Mouse (Mus musculus) layer of hippocampus, postnatal 36 days (tissue): ENCODE measurements around the gene Cip2a. TPM values are rescaled to one million over a fixed set of nuclear protein-coding genes. Genes with fewer than 3 reads are reported as not detected.

ENCODE experiments used
- DNase-seq, 2 experiments: peaks; one replicate each; pipeline ENCODE4 v3.0.0; 2022
- total RNA-seq, 2 experiments: library from RNA; stranded (reverse); gene quantifications; 2 replicates each; pipeline ENCODE4 v1.2.3; 2021

Gene Cip2a
- 1 to 10 TPM in 1 of 2 experiments, under 1 TPM in 1; 0.97 to 1.8 TPM for total RNA-seq

- peak; percentile 88 for DNase-seq
Observed at GRCm38 (mm10) chr16:48993559-48994342, at the start of gene Cip2a, which contains the start of gene Dzip3. TSS of gene Cip2a (plus strand) at chr16:48994185. TSS of gene Dzip3 (minus strand) at chr16:48994165.

DNA sequence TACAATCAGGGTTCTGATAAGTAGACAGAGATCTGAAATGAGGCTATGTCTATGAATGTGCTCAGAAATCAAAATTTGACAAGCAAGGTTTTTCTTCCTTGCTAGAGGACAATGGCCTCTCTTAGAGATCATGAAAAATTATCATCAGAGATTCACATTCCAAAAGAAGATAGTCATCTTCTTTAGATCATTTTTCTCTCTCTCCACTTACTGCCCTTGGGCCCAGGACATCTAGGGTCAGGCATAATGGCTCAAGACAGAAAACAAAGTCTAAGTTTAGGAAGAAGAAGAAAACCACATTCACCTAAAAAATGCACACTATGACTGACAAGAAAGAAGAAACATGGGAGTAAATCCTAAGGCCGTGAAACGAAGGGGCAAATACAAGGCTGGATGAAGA lies 21.0 kb upstream of the Cip2a start:
- no peak for DNase-seq

- DNase-seq: no peak
Observed at GRCm38 (mm10) chr16:48973548-48973947, 20.4 kb upstream of the Cip2a start.

- DNase-seq: no peak
Observed at GRCm38 (mm10) chr16:48979965-48980364, 14.0 kb upstream of the Cip2a start.

- DNase-seq: no peak
Observed at GRCm38 (mm10) chr16:48985034-48985627, 8.9 kb upstream of the Cip2a start.

GRCm38 (mm10) chr16:48989700-48990099 lies 4.3 kb upstream of the Cip2a start:
- no peak for DNase-seq

DNA sequence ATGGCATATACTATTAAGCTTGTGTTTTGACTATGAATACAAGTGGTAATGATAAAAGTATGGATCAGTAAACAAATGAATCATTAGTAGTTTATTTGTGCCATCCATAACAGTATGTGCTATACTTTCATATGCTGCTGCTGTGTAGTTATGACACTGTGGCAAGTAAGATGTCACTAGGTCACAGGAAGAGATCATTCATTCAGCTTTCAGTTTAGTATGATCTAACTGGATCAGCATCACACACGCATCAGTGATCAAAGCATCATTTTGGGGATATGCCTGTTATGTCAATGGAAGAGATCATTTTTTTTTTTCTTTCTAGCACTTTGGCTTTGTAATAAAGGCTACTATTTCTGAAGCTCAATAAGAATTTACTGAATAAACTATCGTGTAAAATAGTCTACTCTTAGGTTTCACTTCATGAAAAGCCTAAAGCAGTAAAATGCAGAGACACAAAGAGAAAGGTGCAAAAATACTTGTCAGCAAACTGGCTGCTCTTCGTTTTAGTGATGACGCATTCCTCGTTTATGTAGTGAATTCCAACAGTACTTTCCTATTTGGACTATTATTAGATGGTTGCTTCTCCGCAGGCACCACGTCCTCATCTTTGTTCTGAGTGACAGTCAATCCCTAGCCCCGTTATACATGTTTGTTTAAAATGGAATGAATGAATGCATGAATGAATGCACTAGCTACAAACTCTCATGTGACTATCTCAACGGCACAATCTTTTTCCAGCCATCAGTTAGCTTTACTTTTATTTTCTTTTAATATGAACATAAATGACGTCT lies 1.4 kb upstream of the Cip2a start:
- no peak for DNase-seq

- no peak for DNase-seq
Observed at GRCm38 (mm10) chr16:48993231-48993558, 790 bp upstream of the Cip2a start.

DNA sequence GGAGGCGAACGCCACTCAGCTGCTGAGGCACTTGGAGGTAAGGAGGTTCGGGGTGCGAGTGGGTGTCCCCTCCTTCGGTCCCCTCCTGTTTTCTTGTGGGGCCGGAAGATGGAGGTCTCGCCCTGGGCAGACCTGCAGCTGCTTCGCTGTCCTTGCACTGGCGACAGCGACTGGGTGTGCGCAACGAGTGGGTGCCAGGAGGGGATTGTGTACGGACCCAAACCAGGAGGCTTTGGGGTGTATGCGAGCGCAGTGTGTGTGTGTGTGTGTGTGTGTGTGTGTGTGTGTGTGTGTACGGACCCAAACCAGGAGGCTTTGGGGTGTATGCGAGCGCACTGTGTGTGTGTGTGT lies 333 bp downstream of the Cip2a start:
- no peak for DNase-seq

GRCm38 (mm10) chr16:49004151-49004550 lies 10.2 kb downstream of the Cip2a start:
- peak; percentile 30 to 38 for DNase-seq

DNA sequence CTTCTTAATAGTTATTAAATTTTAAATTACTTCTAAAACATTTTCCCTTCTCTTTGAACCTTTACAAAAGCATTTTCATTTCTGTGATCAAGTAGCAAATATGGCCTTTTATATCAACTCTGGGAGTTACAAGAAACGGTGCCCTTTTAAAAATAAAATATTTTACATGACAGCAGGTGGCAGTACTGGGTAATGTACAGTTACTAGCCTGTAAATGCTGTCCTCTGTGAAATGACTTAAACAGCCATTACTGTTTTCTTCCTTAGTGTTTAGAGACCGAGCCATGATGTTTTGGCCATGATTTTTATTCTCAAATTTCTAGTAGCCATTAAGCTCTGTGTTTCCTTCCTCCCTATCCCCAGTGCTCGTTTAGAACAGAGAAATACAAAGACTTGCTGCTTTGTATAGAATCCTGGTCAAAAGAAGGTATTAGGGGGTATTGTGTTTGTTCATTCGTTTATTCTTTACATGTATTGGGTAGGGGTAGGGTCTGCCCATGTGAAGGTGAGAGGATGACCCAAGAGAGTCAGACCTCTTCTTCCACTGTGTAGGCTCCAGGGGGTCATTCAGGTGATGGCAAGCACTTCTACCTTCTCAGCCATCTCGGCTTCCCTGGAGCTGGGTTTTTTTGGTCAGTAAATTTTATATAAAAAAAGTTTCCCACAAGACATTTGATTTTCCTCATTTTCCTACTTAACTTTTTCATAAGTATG lies 22.8 kb downstream of the Cip2a start:
- no peak for DNase-seq

- DNase-seq: no peak
Observed at GRCm38 (mm10) chr16:49035852-49036251, 41.9 kb downstream of the Cip2a start.

GRCm38 (mm10) chr16:49037771-49038170 lies 43.8 kb downstream of the Cip2a start:
- no peak for DNase-seq

DNA sequence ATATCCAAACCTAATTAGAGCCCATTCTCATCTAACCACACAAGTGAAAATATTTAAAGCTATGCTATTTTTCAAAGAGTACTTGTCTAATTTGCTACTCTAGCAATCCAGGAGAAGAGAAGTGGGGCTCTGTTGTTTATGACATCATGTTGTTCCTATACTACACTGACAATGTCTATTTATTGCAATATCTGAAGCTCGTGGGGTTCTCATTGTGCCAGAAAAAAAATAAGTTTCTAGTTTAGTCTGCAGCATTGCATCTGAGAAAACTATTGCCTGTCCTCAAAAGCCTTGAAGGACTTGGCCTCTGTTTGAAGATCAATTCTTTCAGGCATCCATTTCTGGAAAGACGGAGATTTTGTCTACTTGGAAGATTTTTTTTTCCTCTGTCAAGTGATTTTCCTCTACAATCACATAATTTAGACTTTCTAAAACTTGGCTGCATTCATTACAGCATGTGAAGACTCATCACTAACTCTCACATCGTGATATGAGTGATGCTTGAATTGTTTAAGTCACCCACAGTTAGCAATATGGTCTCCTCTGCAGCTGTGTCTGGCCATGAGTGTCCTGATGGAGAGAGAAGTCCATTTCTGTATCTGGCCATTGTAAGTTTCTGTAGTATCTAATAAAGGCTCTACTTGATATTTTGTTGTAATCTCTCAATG lies 46.7 kb downstream of the Cip2a start:
- no peak for DNase-seq

DNA sequence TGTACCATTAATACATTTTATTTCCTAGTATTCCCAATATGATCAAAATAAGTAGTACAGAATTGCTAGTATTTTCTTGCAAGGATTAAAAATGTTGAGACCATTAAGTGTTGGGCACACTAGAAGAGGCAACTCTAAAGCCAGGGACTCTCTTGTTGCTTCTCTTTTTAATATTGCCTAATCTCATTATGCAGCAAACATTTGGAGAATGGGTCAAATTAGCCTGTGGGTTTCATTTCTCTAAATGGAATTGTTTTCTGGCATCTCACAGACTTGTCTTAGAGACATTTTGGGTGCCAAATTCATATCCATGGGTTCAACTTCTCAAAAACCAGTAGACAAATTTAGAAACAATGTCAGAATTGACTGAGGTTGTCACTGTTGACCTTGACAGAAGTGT lies 55.2 kb downstream of the Cip2a start:
- DNase-seq: no peak

GRCm38 (mm10) chr16:49057186-49057585 lies 63.2 kb downstream of the Cip2a start, which contains the start of gene Myh15:
TSS of gene Myh15 (plus strand) at chr16:49057486.
- no peak for DNase-seq

Other genes with a start within 250 kb of the Cip2a start
- gene Trat1, start 222.2 kb upstream of the Cip2a start, total RNA-seq: under 1 TPM; 0.17 to 0.23 TPM
- gene Retnlb, start 177.3 kb upstream of the Cip2a start, total RNA-seq: not detected
- not detected for gene Retnla, start 151.6 kb upstream of the Cip2a start, total RNA-seq
- gene Retnlg, start 121.6 kb upstream of the Cip2a start, total RNA-seq: not detected
- 10 to 100 TPM; 89.9 to 90.2 TPM for gene Dzip3, start within 50 bp of the Cip2a start, total RNA-seq
- under 1 TPM; 0.61 to 0.80 TPM for gene Myh15, start 63.3 kb downstream of the Cip2a start, total RNA-seq